Mouse (Mus musculus) G1E (cell line): Measurements from ENCODE around the gene Tyw1.

Experiments
- CTCF ChIP-seq: IDR thresholded peaks from 2 replicates; pipeline ENCODE4 v1.5.1; 2012; ENCODE audit warnings: low read depth, low read length, inconsistent platforms, mixed read lengths
- GATA1 ChIP-seq: IDR thresholded peaks from 2 replicates; pipeline ENCODE4 v1.6.1; 2012; ENCODE audit warnings: borderline replicate concordance, low read length, inconsistent platforms, mixed read lengths
- GATA2 ChIP-seq: IDR thresholded peaks from 2 replicates; pipeline ENCODE4 v1.6.1; 2012; ENCODE audit warnings: low read depth, low read length, inconsistent platforms, borderline replicate concordance
- POLR2AphosphoS5 ChIP-seq: IDR thresholded peaks from 2 replicates; pipeline ENCODE4 v1.6.1; 2012; ENCODE audit warnings: low read depth, low read length, inconsistent platforms; ENCODE audit not compliant: insufficient replicate concordance
- TAL1 ChIP-seq: conservative IDR thresholded peaks from 2 replicates; pipeline ENCODE4 v1.6.1; 2012; ENCODE audit warnings: low read depth, low read length, inconsistent platforms, mixed read lengths

DNA sequence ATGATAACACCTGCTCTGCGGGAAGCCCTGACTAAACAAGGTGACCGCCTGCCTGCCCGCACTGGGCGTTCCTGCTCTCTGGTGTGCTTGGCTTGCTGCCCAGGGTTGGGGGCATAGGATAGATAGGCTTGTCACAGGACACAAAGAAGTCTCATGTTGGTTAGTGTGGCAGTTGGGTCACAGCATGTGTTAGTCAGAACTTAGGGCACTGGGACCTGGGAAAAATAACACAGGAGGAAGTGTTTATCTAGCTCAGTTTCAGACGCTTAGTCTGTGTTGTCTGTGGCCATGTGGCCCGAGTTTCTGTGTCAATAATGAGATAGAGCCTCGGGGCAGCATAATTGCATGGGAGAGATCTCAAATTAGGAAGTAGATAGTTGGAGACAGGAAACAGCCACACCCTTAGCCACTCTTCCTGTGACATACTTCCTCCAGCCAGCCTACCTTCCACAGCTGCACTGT is 22.6 kb downstream of the Tyw1 start:
- TF ChIP-seq CTCF, result no peak
- no peak for TF ChIP-seq GATA1
- TF ChIP-seq TAL1, result no peak
- no peak for TF ChIP-seq POLR2AphosphoS5
- TF ChIP-seq GATA2, result no peak
